Mouse (Mus musculus) hindbrain, embryonic 15.5 days (tissue): ENCODE measurements at regions not wholly inside any gene's neighbourhood (a gene's known extent, or its start where the extent isn't known, plus 50 kb on each side); places are given as distances from the start of the nearest gene placed in this dataset.
A peak's percentile ranks its signal among the peaks of the same experiment; 100 is the strongest.

ENCODE experiments used
- ATAC-seq: fragments of 200-750 bp; cut with Nextera tagmentation; 2 replicates; pipeline ENCODE4 v1.8.0; 2017; ENCODE audit warnings: low read depth, moderate number of reproducible peaks, moderate TSS enrichment; ENCODE audit not compliant: low FRiP score
- H3K27ac ChIP-seq: fragments of 300-500 bp; sonication (generic); replicated peaks from 2 replicates; pipeline ENCODE4 v1.5.1; 2015; ENCODE audit warnings: mild to moderate bottlenecking, inconsistent platforms
- H3K27me3 ChIP-seq: fragments of 300-500 bp; sonication (generic); 2 replicates; pipeline ENCODE4 v1.6.1; 2015; ENCODE audit warnings: control low read depth, inconsistent platforms
- H3K36me3 ChIP-seq: fragments of 300-500 bp; sonication (generic); 2 replicates; pipeline ENCODE4 v1.6.1; 2015; ENCODE audit warnings: control low read depth, inconsistent platforms
- H3K4me1 ChIP-seq: fragments of 300-500 bp; sonication (generic); replicated peaks from 2 replicates; pipeline ENCODE4 v1.6.1; 2015; ENCODE audit warnings: control low read depth, inconsistent platforms
- H3K4me2 ChIP-seq: fragments of 300-500 bp; sonication (generic); 2 replicates; pipeline ENCODE4 v1.6.1; 2015; ENCODE audit warnings: moderate library complexity, mild to moderate bottlenecking, inconsistent platforms
- H3K4me3 ChIP-seq: fragments of 300-500 bp; sonication (generic); 2 replicates; pipeline ENCODE4 v1.5.1; 2015; ENCODE audit warnings: mild to moderate bottlenecking, inconsistent platforms
- H3K9ac ChIP-seq: fragments of 300-500 bp; sonication (generic); 2 replicates; pipeline ENCODE4 v1.6.1; 2015; ENCODE audit warnings: inconsistent platforms
- H3K9me3 ChIP-seq: fragments of 300-500 bp; sonication (generic); 2 replicates; pipeline ENCODE4 v1.6.1; 2016; ENCODE audit warnings: control low read depth, inconsistent platforms
- WGBS: fragments of 180-500 bp; shearing (Covaris S2); methylation state at CpG from one replicate; pipeline ENCODE4 v1.1.7; 2015; 5-methylcytosine and 5-hydroxymethylcytosine counted together

DNA sequence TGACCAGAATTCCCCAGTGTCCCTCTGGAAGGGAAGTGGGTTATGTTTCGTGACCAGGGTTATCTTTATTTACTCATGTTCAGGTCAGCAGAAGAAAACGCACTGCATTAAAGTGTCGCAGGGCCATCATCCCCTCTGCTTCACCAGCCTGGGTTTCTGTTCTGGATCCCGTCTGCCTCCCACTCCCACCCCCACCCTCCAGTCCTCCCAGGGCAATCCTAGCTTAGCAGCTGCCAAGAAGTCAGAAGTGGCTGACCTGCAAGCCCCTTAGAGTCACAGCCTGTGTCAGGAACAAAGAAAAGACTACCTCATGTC is 155.4 kb upstream of the Npvf start:
- WGBS = 41% methylated on average over 4 of the region's 4 CpGs
- Histone ChIP-seq H3K4me3 (no peak overlapping the region), H3K27me3 (no peaks in the 10 kb centered on the region), H3K9ac (no peak overlapping the region), H3K4me2 (no peak overlapping the region), H3K27ac (no peak overlapping the region; the same call in 1 of the 2 replicates), H3K9me3 (no peaks in the 10 kb centered on the region), H3K36me3 (no peaks in the 10 kb centered on the region), H3K4me1 (peaks cover 21% of the 10 kb centered on the region)
- no peak for ATAC-seq

- Histone ChIP-seq H3K9me3 (no peaks in the 10 kb centered on the region), H3K4me1 (peaks cover 14% of the 10 kb centered on the region), H3K36me3 (no peaks in the 10 kb centered on the region), H3K4me3 (no peak overlapping the region), H3K9ac (no peak overlapping the region), H3K4me2 (no peak overlapping the region), H3K27me3 (no peaks in the 10 kb centered on the region), H3K27ac (peak overlapping the region; percentile 61; the same call in 1 of the 2 replicates)
- ATAC-seq = no peak
- 32% methylated on average over 10 of the region's 10 CpGs for WGBS
Measured at GRCm38 (mm10) chr6:50814936-50815500, 160.8 kb upstream of the Npvf start.

DNA sequence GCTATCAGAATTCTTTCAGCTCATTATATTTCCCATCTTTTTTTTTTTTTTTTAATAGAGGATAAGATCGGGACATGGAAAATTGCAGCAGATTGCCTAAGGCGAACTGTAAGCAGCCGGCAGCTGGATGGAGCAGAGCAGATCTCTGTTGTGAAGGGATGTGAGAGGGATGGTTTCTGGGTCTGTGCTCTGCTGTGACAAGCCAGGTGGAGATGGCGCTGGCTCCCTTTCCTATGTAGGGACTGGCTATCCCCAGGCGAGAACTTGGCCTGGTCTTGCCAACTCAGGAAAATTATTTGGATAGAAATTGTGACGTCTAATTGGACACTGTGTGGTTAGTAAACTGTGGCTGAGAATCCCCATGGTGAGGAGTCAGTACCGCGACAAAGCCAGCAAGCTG is 161.3 kb upstream of the Npvf start:
- no peaks in the 10 kb centered on the region for H3K27me3 ChIP-seq
- no peaks in the 10 kb centered on the region for H3K36me3 ChIP-seq
- WGBS = 36% methylated on average over 8 of the region's 8 CpGs
- no peak overlapping the region for H3K4me3 ChIP-seq
- peak overlapping the region; percentile 61 for H3K27ac ChIP-seq
- no peak overlapping the region for H3K4me2 ChIP-seq
- H3K4me1 ChIP-seq = peaks cover 18% of the 10 kb centered on the region
- H3K9me3 ChIP-seq = no peaks in the 10 kb centered on the region
- no peak overlapping the region for H3K9ac ChIP-seq
- ATAC-seq = peak; percentile 74

DNA sequence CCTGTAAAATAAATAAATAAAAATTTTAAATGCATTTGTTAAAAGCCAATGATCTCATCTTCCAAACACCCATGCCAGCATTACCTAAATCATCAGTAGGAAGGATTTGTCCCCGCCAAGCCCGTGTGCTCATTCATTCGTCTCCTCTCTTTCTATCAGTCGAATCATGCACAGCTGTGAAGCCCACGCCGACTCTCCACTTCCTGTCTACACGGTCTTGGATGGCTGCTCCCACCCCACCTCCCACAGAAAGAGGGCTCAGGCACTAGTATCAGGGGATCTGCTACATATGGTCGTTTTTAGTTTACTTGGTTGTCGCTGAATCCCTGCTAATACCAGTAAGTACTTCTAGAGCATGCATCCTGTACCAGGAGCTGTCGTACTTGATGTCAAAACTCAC is 163.2 kb upstream of the Npvf start:
- no peaks in the 10 kb centered on the region for H3K9me3 ChIP-seq
- no peaks in the 10 kb centered on the region for H3K27me3 ChIP-seq
- H3K4me1 ChIP-seq = peaks cover 37% of the 10 kb centered on the region
- H3K9ac ChIP-seq = no peak overlapping the region
- no peaks in the 10 kb centered on the region for H3K36me3 ChIP-seq
- no peak overlapping the region for H3K4me2 ChIP-seq
- no peak overlapping the region for H3K4me3 ChIP-seq
- WGBS = 63% methylated on average over 10 of the region's 10 CpGs
- H3K27ac ChIP-seq = no peak overlapping the region
- no peak for ATAC-seq

DNA sequence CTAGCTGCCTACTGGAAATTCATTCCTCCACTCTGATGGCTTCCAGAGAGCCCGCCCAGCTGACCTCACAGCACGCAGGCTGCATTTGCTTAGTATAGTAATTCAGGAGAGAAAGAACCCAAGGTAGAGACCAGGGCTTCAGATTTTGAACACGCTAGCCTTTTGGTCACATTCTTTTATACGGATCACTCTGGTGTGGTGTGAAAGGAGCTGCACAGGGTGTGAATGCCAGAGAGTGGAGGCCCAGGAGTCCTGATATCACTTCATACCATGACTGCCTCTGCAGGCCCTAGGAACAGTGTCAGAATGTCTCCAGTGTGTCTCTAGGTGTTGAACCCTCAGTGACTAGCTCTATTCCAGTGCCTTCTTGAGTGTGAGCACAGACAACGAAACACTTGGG is 164.2 kb upstream of the Npvf start:
- Histone ChIP-seq H3K27me3 (no peaks in the 10 kb centered on the region), H3K9ac (no peak overlapping the region), H3K4me2 (no peak overlapping the region), H3K4me1 (peaks cover 46% of the 10 kb centered on the region), H3K4me3 (no peak overlapping the region), H3K36me3 (no peaks in the 10 kb centered on the region), H3K27ac (no peak overlapping the region), H3K9me3 (no peaks in the 10 kb centered on the region)
- ATAC-seq = no peak
- WGBS = 89% methylated on average over 5 of the region's 5 CpGs

GRCm38 (mm10) chr6:50818891-50819541 is 164.8 kb upstream of the Npvf start:
- WGBS = 65% methylated on average over 10 of the region's 10 CpGs
- no peaks in the 10 kb centered on the region for H3K9me3 ChIP-seq
- H3K4me2 ChIP-seq = no peak overlapping the region
- H3K27ac ChIP-seq = no peak overlapping the region
- peaks cover 51% of the 10 kb centered on the region for H3K4me1 ChIP-seq
- no peaks in the 10 kb centered on the region for H3K27me3 ChIP-seq
- no peak overlapping the region for H3K4me3 ChIP-seq
- no peak for ATAC-seq
- no peaks in the 10 kb centered on the region for H3K36me3 ChIP-seq
- no peak overlapping the region for H3K9ac ChIP-seq

DNA sequence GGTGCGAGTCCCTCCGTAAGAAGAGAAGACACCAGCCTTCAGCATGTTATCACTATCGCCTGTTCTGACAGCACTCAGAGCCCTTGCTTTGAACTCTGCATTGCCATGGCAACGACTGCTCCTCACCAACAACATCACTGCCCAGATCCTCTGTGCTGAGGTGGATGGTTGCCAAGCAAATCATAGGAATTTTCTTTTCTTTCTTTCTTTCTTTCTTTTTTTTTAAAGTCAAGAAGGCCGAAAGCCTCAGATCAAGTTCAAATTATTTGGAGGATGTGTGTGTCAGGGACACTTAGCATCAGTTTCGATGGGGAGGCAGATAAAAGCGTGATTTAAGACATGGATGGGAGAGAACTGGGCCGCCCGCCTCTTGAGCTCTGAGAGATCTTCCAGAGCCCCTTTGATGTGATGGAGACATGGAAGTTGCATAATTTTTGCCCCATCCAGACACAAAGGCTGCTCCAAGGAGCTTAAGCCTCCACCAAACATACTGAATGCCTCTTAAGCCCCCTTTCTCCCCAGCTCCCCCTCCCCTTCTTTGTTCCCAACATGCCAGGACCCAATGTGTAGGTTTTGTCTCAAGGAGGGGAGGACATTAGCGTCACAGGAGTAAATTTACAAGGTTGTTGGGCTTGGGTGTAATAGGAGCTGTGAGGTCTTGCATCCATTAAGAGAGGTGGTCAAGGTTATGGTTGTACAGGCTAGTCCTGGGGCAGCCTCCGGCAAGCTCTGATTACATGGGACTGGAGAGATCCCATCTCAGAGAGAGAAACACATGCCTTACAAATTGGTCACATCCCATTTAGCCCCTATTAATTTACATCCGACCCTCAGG is 167.4 kb upstream of the Npvf start:
- peaks cover 41% of the 10 kb centered on the region for H3K4me1 ChIP-seq
- 29% methylated on average over 12 of the region's 12 CpGs for WGBS
- H3K4me3 ChIP-seq = no peak overlapping the region

GRCm38 (mm10) chr6:50822236-50823151 is 168.3 kb upstream of the Npvf start:
- Histone ChIP-seq H3K9me3 (no peaks in the 10 kb centered on the region), H3K9ac (no peak overlapping the region), H3K27ac (peak overlapping the region; percentile 69), H3K4me3 (no peak overlapping the region), H3K36me3 (no peaks in the 10 kb centered on the region), H3K27me3 (no peaks in the 10 kb centered on the region), H3K4me2 (no peak overlapping the region), H3K4me1 (peaks cover 41% of the 10 kb centered on the region)
- WGBS = 24% methylated on average over 18 of the region's 18 CpGs
- ATAC-seq = peak; percentile 23; the same call in 1 of the 2 replicates

More for the DNA sequence above, 167.4 kb upstream of the Npvf start:
- no peaks in the 10 kb centered on the region for H3K36me3 ChIP-seq
- no peaks in the 10 kb centered on the region for H3K27me3 ChIP-seq
- no peak for ATAC-seq
- H3K9me3 ChIP-seq = no peaks in the 10 kb centered on the region
- no peak overlapping the region; the same call in 1 of the 2 replicates for H3K4me2 ChIP-seq
- H3K27ac ChIP-seq = peak overlapping the region; percentile 69
- H3K9ac ChIP-seq = no peak overlapping the region

DNA sequence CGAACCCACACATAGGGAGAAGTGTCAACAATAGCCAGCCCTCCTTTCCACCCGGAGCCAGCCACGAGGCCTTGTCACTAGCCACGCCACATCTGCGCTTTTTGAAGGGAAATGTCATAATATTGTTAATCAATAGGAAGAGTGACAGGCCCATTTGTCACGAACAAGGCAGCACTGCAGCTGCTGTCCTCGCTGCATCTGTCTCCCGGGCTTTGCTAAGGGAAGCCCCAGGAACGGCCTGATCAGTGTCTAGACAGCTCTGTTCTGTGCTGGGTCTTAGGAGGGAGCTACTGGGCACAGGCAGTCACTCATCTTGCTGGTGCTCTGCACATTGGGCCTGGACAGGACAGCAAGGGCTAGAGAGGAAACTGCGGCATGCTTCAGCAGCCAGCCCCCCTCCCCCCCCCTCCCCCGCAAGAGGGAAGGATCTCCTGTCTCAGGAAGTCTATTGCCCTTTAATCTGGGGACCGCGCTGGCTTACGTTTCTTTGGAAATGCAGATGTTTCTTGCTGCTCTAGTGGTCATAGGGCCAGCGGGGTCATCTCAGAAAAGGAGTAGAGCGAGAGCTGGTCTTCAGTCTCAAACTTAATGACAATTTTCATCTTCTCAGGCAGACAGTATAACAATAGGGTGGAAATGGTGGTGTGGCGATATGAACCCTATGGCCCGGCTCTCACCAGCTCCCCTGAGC is 169.1 kb upstream of the Npvf start:
- no peaks in the 10 kb centered on the region for H3K36me3 ChIP-seq
- no peak overlapping the region for H3K4me3 ChIP-seq
- H3K27me3 ChIP-seq = no peaks in the 10 kb centered on the region
- peaks cover 41% of the 10 kb centered on the region for H3K4me1 ChIP-seq
- H3K4me2 ChIP-seq = no peak overlapping the region
- no peaks in the 10 kb centered on the region for H3K9me3 ChIP-seq
- H3K27ac ChIP-seq = peak overlapping the region; percentile 69
- no peak overlapping the region for H3K9ac ChIP-seq
- 12% methylated on average over 18 of the region's 18 CpGs for WGBS
- ATAC-seq = peak; percentile 58; the same call in 1 of the 2 replicates

DNA sequence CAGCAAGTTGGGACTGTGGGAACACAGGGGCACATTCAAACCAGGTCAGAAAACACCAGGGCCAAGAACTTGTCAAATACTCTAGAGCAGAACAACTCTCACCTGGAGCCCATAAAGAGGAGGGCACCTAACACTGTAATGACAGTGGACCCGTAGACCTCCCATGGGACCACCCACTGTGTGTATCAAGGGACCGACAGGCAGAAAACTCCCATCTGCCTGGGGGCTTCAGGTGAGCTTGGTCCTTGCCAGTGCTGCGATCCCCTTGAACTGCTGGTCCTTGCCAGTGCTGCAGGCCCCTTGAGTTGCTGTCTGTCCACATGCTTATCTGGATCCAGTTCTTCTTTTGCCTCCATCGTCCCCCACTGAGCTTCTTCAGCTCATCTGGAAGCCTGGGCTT is 170.2 kb upstream of the Npvf start:
- Histone ChIP-seq H3K4me2 (no peak overlapping the region), H3K4me3 (no peak overlapping the region), H3K27ac (no peak overlapping the region), H3K27me3 (no peaks in the 10 kb centered on the region), H3K36me3 (no peaks in the 10 kb centered on the region), H3K9ac (no peak overlapping the region), H3K4me1 (peaks cover 41% of the 10 kb centered on the region), H3K9me3 (no peaks in the 10 kb centered on the region)
- 58% methylated on average over 4 of the region's 4 CpGs for WGBS
- no peak for ATAC-seq

DNA sequence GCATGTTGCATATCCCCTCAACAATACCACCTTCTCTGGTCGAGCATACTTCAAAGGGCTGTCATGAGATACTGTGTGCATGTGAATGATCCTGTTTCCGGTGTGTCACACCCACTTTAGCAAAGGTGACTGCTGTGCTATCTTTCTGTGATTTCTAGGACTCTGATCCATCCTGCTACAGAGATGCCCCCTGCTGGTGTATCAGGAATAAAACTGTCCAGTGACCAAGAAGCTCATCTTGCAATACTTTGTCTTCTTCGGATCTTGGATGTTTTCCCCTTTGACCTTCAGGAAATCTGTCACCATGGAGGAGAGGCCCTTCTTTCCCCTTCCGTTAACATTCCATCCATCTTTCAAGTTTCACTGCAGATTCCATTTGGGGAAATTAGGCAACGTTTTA is 177.5 kb upstream of the Npvf start:
- Histone ChIP-seq H3K4me1 (no peaks in the 10 kb centered on the region), H3K9me3 (no peaks in the 10 kb centered on the region), H3K4me3 (no peak overlapping the region), H3K27me3 (no peaks in the 10 kb centered on the region), H3K36me3 (no peaks in the 10 kb centered on the region), H3K9ac (no peak overlapping the region), H3K4me2 (no peak overlapping the region), H3K27ac (no peak overlapping the region)
- no peak for ATAC-seq
- 71% methylated on average over 5 of the region's 5 CpGs for WGBS
